11 mouse cellular contexts compared by ENCODE assay signal in the genomic region with DNA sequence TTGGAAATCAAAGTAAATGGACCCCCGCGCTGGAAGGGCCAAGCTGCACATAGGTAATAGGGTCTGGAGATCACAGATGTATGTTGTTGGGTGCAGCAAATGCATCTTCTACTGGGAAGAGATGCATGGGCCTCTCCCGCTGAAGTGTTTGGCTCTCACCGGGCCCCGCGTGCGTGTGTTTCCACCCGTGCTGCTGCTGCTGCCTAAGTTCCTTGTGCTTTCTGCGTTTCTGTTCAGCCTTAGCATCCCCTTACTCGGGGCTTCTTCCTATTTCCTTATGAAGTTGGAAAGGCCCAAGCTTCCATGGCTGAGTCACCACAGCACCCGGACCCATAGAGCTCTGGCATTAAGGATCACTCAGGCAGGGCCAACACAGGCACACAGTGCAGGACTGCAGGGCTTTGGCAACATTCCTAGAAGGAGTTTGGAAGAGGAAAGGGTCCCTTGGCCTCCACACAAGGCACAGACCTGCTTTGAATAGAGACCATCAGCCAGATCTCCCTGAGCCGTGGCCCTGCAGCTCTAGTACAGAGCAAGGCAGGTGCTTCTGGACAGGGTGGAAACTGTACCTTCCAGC.
DNase-seq lines count a peak whose midpoint lies in the region; ATAC-seq and TF ChIP-seq lines count a peak whose summit lies in the region.
"Had no signal": no experiment of that assay in that cellular context is flagged by ENCODE, and none has a peak within 500 bp of the region (broad histone marks: within the 10 kb centered on the region; RNA-seq: fewer than 3 reads in every experiment).

No protein-coding gene starts in this region.

- TF ChIP-seq CTCF in stomach, postnatal 0 days (IDR thresholded peaks at IDR 0.05; ENCODE audit: low read depth) = no peak

- no peak overlapping the region for H3K27ac ChIP-seq in stomach, embryonic 14.5 days (ENCODE audit: low read length)
- H3K27ac ChIP-seq in stomach, postnatal 0 days (replicated peaks) = no peak overlapping the region
- peak overlapping the region; percentile 93 for H3K27ac ChIP-seq in forebrain, embryonic 14.5 days (ENCODE audit: low read depth, low read length)
- no peak overlapping the region for H3K27ac ChIP-seq in limb, embryonic 15.5 days
- H3K27ac ChIP-seq: liver, embryonic 15.5 days had no signal

- DNase-seq in stomach, postnatal 0 days (ENCODE audit: low spot score) = no peak
- DNase-seq in forebrain, embryonic 14.5 days (ENCODE audit: low spot score) = peak; percentile 70
- no peak for DNase-seq in spleen, adult 18-20 months
- DNase-seq in urinary bladder, postnatal 10 days (ENCODE audit: low spot score) = no peak
- DNase-seq: kidney, postnatal 14 days had no signal

- no peaks in the 10 kb centered on the region for H3K9me3 ChIP-seq in stomach, embryonic 14.5 days (ENCODE audit: control insufficient read depth, low read depth, low read length)
- H3K9me3 ChIP-seq in stomach, postnatal 0 days (ENCODE audit: control insufficient read depth, low read length) = no peaks in the 10 kb centered on the region
- no peaks in the 10 kb centered on the region for H3K9me3 ChIP-seq in forebrain, embryonic 14.5 days (replicated peaks; ENCODE audit: control insufficient read depth, low read length)
- H3K9me3 ChIP-seq in limb, embryonic 15.5 days = no peaks in the 10 kb centered on the region
- H3K9me3 ChIP-seq: liver, embryonic 15.5 days; megakaryocyte, embryonic 14.5 days had no signal

- no peaks in the 10 kb centered on the region for H3K36me3 ChIP-seq in stomach, embryonic 14.5 days (ENCODE audit: control insufficient read depth, insufficient read depth, low read length)
- no peaks in the 10 kb centered on the region for H3K36me3 ChIP-seq in stomach, postnatal 0 days (ENCODE audit: control insufficient read depth, insufficient read depth, low read length)
- peaks cover 27% of the 10 kb centered on the region; the same call in 1 of the 2 replicates for H3K36me3 ChIP-seq in forebrain, embryonic 14.5 days (ENCODE audit: control insufficient read depth, insufficient read depth, low read length)
- no peaks in the 10 kb centered on the region for H3K36me3 ChIP-seq in limb, embryonic 15.5 days
- H3K36me3 ChIP-seq: G1E; liver, embryonic 15.5 days had no signal

- no peaks in the 10 kb centered on the region for H3K4me1 ChIP-seq in stomach, embryonic 14.5 days (ENCODE audit: control insufficient read depth, insufficient read depth, low read length)
- H3K4me1 ChIP-seq in stomach, postnatal 0 days (replicated peaks; ENCODE audit: control insufficient read depth, insufficient read depth) = no peaks in the 10 kb centered on the region
- peaks cover 31% of the 10 kb centered on the region for H3K4me1 ChIP-seq in forebrain, embryonic 14.5 days (ENCODE audit: control insufficient read depth, insufficient read depth, low read length)
- peaks cover 8% of the 10 kb centered on the region; the same call in 1 of the 2 replicates for H3K4me1 ChIP-seq in limb, embryonic 15.5 days
- H3K4me1 ChIP-seq: megakaryocyte, embryonic 14.5 days had no signal

- TF ChIP-seq EP300 in stomach, postnatal 0 days (optimal IDR thresholded peaks at IDR 0.05) = no peak

- H3K27me3 ChIP-seq in stomach, embryonic 14.5 days (ENCODE audit: control insufficient read depth, insufficient read depth, low read length) = no peaks in the 10 kb centered on the region
- no peaks in the 10 kb centered on the region for H3K27me3 ChIP-seq in stomach, postnatal 0 days (ENCODE audit: control insufficient read depth, insufficient read depth, low read length)
- no peaks in the 10 kb centered on the region for H3K27me3 ChIP-seq in forebrain, embryonic 14.5 days (replicated peaks; ENCODE audit: control insufficient read depth, insufficient read depth, low read length)
- H3K27me3 ChIP-seq in limb, embryonic 15.5 days = no peaks in the 10 kb centered on the region
- H3K27me3 ChIP-seq: liver, embryonic 15.5 days; megakaryocyte, embryonic 14.5 days had no signal

- H3K4me2 ChIP-seq in stomach, embryonic 14.5 days (replicated peaks; ENCODE audit: low read depth, low read length) = no peak overlapping the region
- H3K4me2 ChIP-seq in stomach, postnatal 0 days (replicated peaks; ENCODE audit: low read depth) = no peak overlapping the region
- H3K4me2 ChIP-seq in forebrain, embryonic 14.5 days (ENCODE audit: low read length) = no peak overlapping the region
- H3K4me2 ChIP-seq in limb, embryonic 15.5 days = no peak overlapping the region
- H3K4me2 ChIP-seq: liver, embryonic 15.5 days had no signal

- peak; percentile 1; the same call in 1 of the 2 replicates for ATAC-seq in stomach, embryonic 14.5 days (ENCODE audit: insufficient number of reproducible peaks, insufficient read depth, low FRiP score, low read depth)
- ATAC-seq in stomach, postnatal 0 days (ENCODE audit: low FRiP score, low TSS enrichment) = no peak
- ATAC-seq in forebrain, embryonic 14.5 days = peak; percentile 51
- peak; percentile 37; the same call in 1 of the 2 replicates for ATAC-seq in limb, embryonic 15.5 days (ENCODE audit: insufficient number of reproducible peaks, low FRiP score, low TSS enrichment, low read depth)
- no peak for ATAC-seq in CD4-positive, CD25-positive, alpha-beta regulatory T cell, adult 4 months

- H3K9ac ChIP-seq in stomach, embryonic 14.5 days (replicated peaks; ENCODE audit: low read depth, low read length) = no peak overlapping the region
- no peak overlapping the region for H3K9ac ChIP-seq in stomach, postnatal 0 days (ENCODE audit: low read length)
- H3K9ac ChIP-seq in forebrain, embryonic 14.5 days (ENCODE audit: low read length) = peak overlapping the region; percentile 29
- no peak overlapping the region for H3K9ac ChIP-seq in limb, embryonic 15.5 days
- H3K9ac ChIP-seq: liver, embryonic 15.5 days had no signal

- H3K4me3 ChIP-seq in stomach, embryonic 14.5 days (ENCODE audit: low read depth, low read length) = no peak overlapping the region
- H3K4me3 ChIP-seq in stomach, postnatal 0 days (ENCODE audit: low read depth, low read length) = no peak overlapping the region
- H3K4me3 ChIP-seq in forebrain, embryonic 14.5 days (ENCODE audit: low read depth, low read length) = no peak overlapping the region
- H3K4me3 ChIP-seq in limb, embryonic 15.5 days = no peak overlapping the region
- H3K4me3 ChIP-seq: liver, embryonic 15.5 days; megakaryocyte, embryonic 14.5 days had no signal

- 66% methylated on average over 12 of the region's 12 CpGs for WGBS in stomach, embryonic 14.5 days
- 67% methylated on average over 12 of the region's 12 CpGs for WGBS in stomach, postnatal 0 days
- whole genome bisulfite sequencing in forebrain, embryonic 14.5 days = 4% methylated on average over 12 of the region's 12 CpGs
- 65% methylated on average over 12 of the region's 12 CpGs for WGBS in limb, embryonic 15.5 days

Comparison
In these comparisons a context has a peak if more than half of its experiments do, and no peak if none do; other contexts are left out.
1. ATAC-seq: peak in stomach, embryonic 14.5 days (single experiment), forebrain, embryonic 14.5 days (single experiment) and limb, embryonic 15.5 days (single experiment); none in stomach, postnatal 0 days (single experiment) and CD4-positive, CD25-positive, alpha-beta regulatory T cell, adult 4 months (single experiment).